ENCODE assay signal across 13 mouse cellular contexts in the genomic region with DNA sequence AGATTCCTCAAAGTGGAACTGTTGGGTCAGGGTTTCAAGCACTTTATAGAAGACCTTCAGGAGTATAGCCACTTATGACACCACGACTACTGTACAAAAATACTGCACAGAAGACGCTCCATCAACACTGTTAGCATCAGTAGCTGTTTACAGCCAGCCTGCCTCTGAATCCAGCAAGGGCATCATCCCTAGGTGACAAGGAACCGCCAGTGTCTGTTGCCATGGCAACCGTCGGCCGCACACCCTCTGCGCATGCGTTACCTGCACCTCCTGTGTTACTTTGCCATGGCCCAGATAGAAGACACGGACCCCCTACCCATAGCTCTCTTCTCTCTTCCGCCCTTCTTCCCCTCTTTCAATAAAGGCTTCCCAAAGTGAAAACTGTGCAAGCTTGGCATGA. TPM values are rescaled to one million over a fixed set of nuclear protein-coding genes. Genes with fewer than 3 reads are reported as not detected.
DNase-seq lines count a peak whose midpoint lies in the region; ATAC-seq lines count a peak whose summit lies in the region.
"Had no signal": no experiment of that assay in that cellular context is flagged by ENCODE, and none has a peak within 500 bp of the region (broad histone marks: within the 10 kb centered on the region; RNA-seq: fewer than 3 reads in every experiment).

No protein-coding gene starts in this region.

- peak overlapping the region; percentile 19; the same call in 1 of the 2 replicates for H3K4me2 ChIP-seq in hindbrain, embryonic 12.5 days (replicated peaks)
- H3K4me2 ChIP-seq in midbrain, embryonic 16.5 days (ENCODE audit: low read length) = peak overlapping the region; percentile 38; the same call in 1 of the 2 replicates
- H3K4me2 ChIP-seq: embryonic facial prominence, embryonic 12.5 days; heart, embryonic 13.5 days; liver, embryonic 11.5 days had no signal

- H3K9me3 ChIP-seq in hindbrain, embryonic 12.5 days (replicated peaks) = no peaks in the 10 kb centered on the region
- H3K9me3 ChIP-seq in midbrain, embryonic 16.5 days (replicated peaks; ENCODE audit: control insufficient read depth, low read length, poor library complexity, severe bottlenecking) = no peaks in the 10 kb centered on the region
- H3K9me3 ChIP-seq: embryonic facial prominence, embryonic 12.5 days; heart, embryonic 13.5 days had no signal

- H3K4me1 ChIP-seq in hindbrain, embryonic 12.5 days = peaks cover 28% of the 10 kb centered on the region
- peaks cover 16% of the 10 kb centered on the region for H3K4me1 ChIP-seq in midbrain, embryonic 16.5 days (ENCODE audit: control insufficient read depth, insufficient read depth, low read length)

- H3K9ac ChIP-seq in hindbrain, embryonic 12.5 days = no peak overlapping the region
- H3K9ac ChIP-seq in midbrain, embryonic 16.5 days (ENCODE audit: low read depth, low read length) = no peak overlapping the region
- H3K9ac ChIP-seq: embryonic facial prominence, embryonic 12.5 days; heart, embryonic 13.5 days had no signal

- WGBS in hindbrain, embryonic 12.5 days = 22% methylated on average over 10 of the region's 10 CpGs
- WGBS in midbrain, embryonic 16.5 days = 9% methylated on average over 10 of the region's 10 CpGs

- H3K27ac ChIP-seq in hindbrain, embryonic 12.5 days = peak overlapping the region; percentile 67
- H3K27ac ChIP-seq in midbrain, embryonic 16.5 days (ENCODE audit: low read length) = peak overlapping the region; percentile 81
- H3K27ac ChIP-seq: embryonic facial prominence, embryonic 12.5 days; heart, embryonic 13.5 days had no signal

- ATAC-seq in hindbrain, embryonic 12.5 days (ENCODE audit: low FRiP score) = peak; percentile 40; the same call in 1 of the 2 replicates
- peak; percentile 75 for ATAC-seq in midbrain, embryonic 16.5 days
- ATAC-seq in erythroblast, adult 5-6 weeks (replicated peaks; ENCODE audit: low FRiP score, poor library complexity, severe bottlenecking) = no peak
- ATAC-seq: intestine, embryonic 16.5 days had no signal

- H3K4me3 ChIP-seq in hindbrain, embryonic 12.5 days = no peak overlapping the region
- no peak overlapping the region for H3K4me3 ChIP-seq in midbrain, embryonic 16.5 days (ENCODE audit: low read depth, low read length)
- H3K4me3 ChIP-seq: embryonic facial prominence, embryonic 12.5 days; heart, embryonic 13.5 days had no signal

- no peaks in the 10 kb centered on the region for H3K36me3 ChIP-seq in hindbrain, embryonic 12.5 days
- H3K36me3 ChIP-seq in midbrain, embryonic 16.5 days (ENCODE audit: control insufficient read depth, insufficient read depth, low read length) = no peaks in the 10 kb centered on the region
- H3K36me3 ChIP-seq: embryonic facial prominence, embryonic 12.5 days; heart, embryonic 13.5 days had no signal

- peaks cover 4% of the 10 kb centered on the region; the same call in 1 of the 2 replicates for H3K27me3 ChIP-seq in hindbrain, embryonic 12.5 days
- no peaks in the 10 kb centered on the region for H3K27me3 ChIP-seq in midbrain, embryonic 16.5 days (ENCODE audit: control insufficient read depth, insufficient read depth, low read depth, low read length)
- H3K27me3 ChIP-seq: embryonic facial prominence, embryonic 12.5 days; heart, embryonic 13.5 days had no signal

- peak; percentile 78 for DNase-seq in heart, adult 11 months
- no peak for DNase-seq in heart, adult 8-10 months (ENCODE audit: low spot score)
- DNase-seq in embryo, embryonic 11 days = peak; percentile 56
- no peak for DNase-seq in layer of hippocampus, adult 8-10 months (ENCODE audit: low spot score in 2 of 2)
- DNase-seq in thymus, postnatal 25 days = no peak

RNA-seq across cellular contexts. Expression of a gene that starts 9.3 kb away (rescaled TPM):
- 1 to 10 TPM; 2.7 to 4.9 (median 3.0) TPM for total RNA-seq in heart, adult 8-10 months (2022)
- polyA plus RNA-seq in hindbrain, embryonic 12.5 days (2016; fragmentation: Nextera tagmentation; extraction: Ambion mirVana) = 10.4 and 12.9 TPM in 2 replicates
- polyA plus RNA-seq in midbrain, embryonic 16.5 days (2015; fragmentation: Nextera tagmentation; extraction: Ambion mirVana) = 62.9 and 71.4 TPM in 2 replicates
- total RNA-seq in erythroblast, adult 5-6 weeks (2015; ENCODE audit: low replicate concordance) = not detected in 2 replicates
- total RNA-seq in erythroblast, adult 5-6 weeks (2017; ENCODE audit: low replicate concordance) = not detected in 2 replicates
- total RNA-seq in layer of hippocampus, adult 8-10 months (2022) = 10 to 100 TPM; 32.9 to 43.5 (median 38.2) TPM
- total RNA-seq: megakaryocyte, adult 5-6 weeks had no signal

RNA-seq across cellular contexts. Expression of a gene that starts 23.9 kb away (rescaled TPM):
- total RNA-seq in heart, adult 8-10 months (2022) = 1 to 10 TPM; 1.1 to 2.9 (median 1.5) TPM
- polyA plus RNA-seq in hindbrain, embryonic 12.5 days (2016; fragmentation: Nextera tagmentation; extraction: Ambion mirVana) = 0.97 and 1.2 TPM in 2 replicates
- 4.2 and 4.7 TPM in 2 replicates for polyA plus RNA-seq in midbrain, embryonic 16.5 days (2015; fragmentation: Nextera tagmentation; extraction: Ambion mirVana)
- total RNA-seq in erythroblast, adult 5-6 weeks (2015; ENCODE audit: low replicate concordance) = 0.58 and 0.63 TPM in 2 replicates
- total RNA-seq in erythroblast, adult 5-6 weeks (2017; ENCODE audit: low replicate concordance) = 0.17 TPM in 1 of 2 replicates, not detected in the other
- 100 to 1,000 TPM; 157 to 185 (median 168) TPM for total RNA-seq in layer of hippocampus, adult 8-10 months (2022)

RNA-seq across cellular contexts. Expression of a gene that starts 24.8 kb away (rescaled TPM):
- total RNA-seq in heart, adult 8-10 months (2022) = 10 to 100 TPM; 23.4 to 29.9 (median 28.1) TPM
- 14.3 and 15.4 TPM in 2 replicates for polyA plus RNA-seq in hindbrain, embryonic 12.5 days (2016; fragmentation: Nextera tagmentation; extraction: Ambion mirVana)
- 6.5 and 7.6 TPM in 2 replicates for polyA plus RNA-seq in midbrain, embryonic 16.5 days (2015; fragmentation: Nextera tagmentation; extraction: Ambion mirVana)
- total RNA-seq in erythroblast, adult 5-6 weeks (2015; ENCODE audit: low replicate concordance) = not detected in 2 replicates
- 1.1 TPM in 1 of 2 replicates, not detected in the other for total RNA-seq in erythroblast, adult 5-6 weeks (2017; ENCODE audit: low replicate concordance)
- 10 to 100 TPM; 13.6 to 16.9 (median 15.6) TPM for total RNA-seq in layer of hippocampus, adult 8-10 months (2022)

RNA-seq across cellular contexts. Expression of a gene that starts 26.6 kb away (rescaled TPM):
- total RNA-seq in heart, adult 8-10 months (2022) = 10 to 100 TPM; 23.2 to 27.3 (median 25.4) TPM
- 81.6 and 83.2 TPM in 2 replicates for polyA plus RNA-seq in hindbrain, embryonic 12.5 days (2016; fragmentation: Nextera tagmentation; extraction: Ambion mirVana)
- polyA plus RNA-seq in midbrain, embryonic 16.5 days (2015; fragmentation: Nextera tagmentation; extraction: Ambion mirVana) = 72.6 and 75.0 TPM in 2 replicates
- 5.6 and 12.5 TPM in 2 replicates for total RNA-seq in erythroblast, adult 5-6 weeks (2015; ENCODE audit: low replicate concordance)
- total RNA-seq in erythroblast, adult 5-6 weeks (2017; ENCODE audit: low replicate concordance) = 8.2 and 10.5 TPM in 2 replicates
- 10 to 100 TPM; 39.8 to 43.9 (median 43.3) TPM for total RNA-seq in layer of hippocampus, adult 8-10 months (2022)

RNA-seq across cellular contexts. Expression of a gene that starts 26.7 kb away (rescaled TPM):
- 10 to 100 TPM; 26.5 to 31.2 (median 29.0) TPM for total RNA-seq in heart, adult 8-10 months (2022)
- polyA plus RNA-seq in hindbrain, embryonic 12.5 days (2016; fragmentation: Nextera tagmentation; extraction: Ambion mirVana) = 23.2 and 25.1 TPM in 2 replicates
- polyA plus RNA-seq in midbrain, embryonic 16.5 days (2015; fragmentation: Nextera tagmentation; extraction: Ambion mirVana) = 24.4 and 25.4 TPM in 2 replicates
- total RNA-seq in erythroblast, adult 5-6 weeks (2015; ENCODE audit: low replicate concordance) = 35.7 and 40.3 TPM in 2 replicates
- total RNA-seq in erythroblast, adult 5-6 weeks (2017; ENCODE audit: low replicate concordance) = 88.4 and 93.1 TPM in 2 replicates
- total RNA-seq in layer of hippocampus, adult 8-10 months (2022) = 10 to 100 TPM; 51.3 to 53.1 (median 52.4) TPM

Comparison
In these comparisons a context has a peak if more than half of its experiments do, and no peak if none do; other contexts are left out.
1. DNase-seq: peak in heart, adult 11 months (single experiment) and embryo, embryonic 11 days (single experiment); none in heart, adult 8-10 months (single experiment), layer of hippocampus, adult 8-10 months (0 of 2) and thymus, postnatal 25 days (single experiment).
2. RNA of a gene that starts 9.3 kb away (total RNA-seq): 32.9 to 43.5 TPM in layer of hippocampus, adult 8-10 months; 2.7 to 4.9 TPM in heart, adult 8-10 months and not detected in erythroblast, adult 5-6 weeks; every median in the first group is over 4 times any median in the second.
3. RNA of a gene that starts 23.9 kb away (total RNA-seq): 157 to 185 TPM in layer of hippocampus, adult 8-10 months; 1.1 to 2.9 TPM in heart, adult 8-10 months and 0.17 to 0.63 TPM in erythroblast, adult 5-6 weeks; every median in the first group is over 10 times any median in the second.
4. RNA of a gene that starts 24.8 kb away (total RNA-seq): 23.4 to 29.9 TPM in heart, adult 8-10 months and 13.6 to 16.9 TPM in layer of hippocampus, adult 8-10 months; 1.1 TPM in erythroblast, adult 5-6 weeks; every median in the first group is over 4 times any median in the second.